ENCODE assay signal across 16 mouse cellular contexts in the genomic region with DNA sequence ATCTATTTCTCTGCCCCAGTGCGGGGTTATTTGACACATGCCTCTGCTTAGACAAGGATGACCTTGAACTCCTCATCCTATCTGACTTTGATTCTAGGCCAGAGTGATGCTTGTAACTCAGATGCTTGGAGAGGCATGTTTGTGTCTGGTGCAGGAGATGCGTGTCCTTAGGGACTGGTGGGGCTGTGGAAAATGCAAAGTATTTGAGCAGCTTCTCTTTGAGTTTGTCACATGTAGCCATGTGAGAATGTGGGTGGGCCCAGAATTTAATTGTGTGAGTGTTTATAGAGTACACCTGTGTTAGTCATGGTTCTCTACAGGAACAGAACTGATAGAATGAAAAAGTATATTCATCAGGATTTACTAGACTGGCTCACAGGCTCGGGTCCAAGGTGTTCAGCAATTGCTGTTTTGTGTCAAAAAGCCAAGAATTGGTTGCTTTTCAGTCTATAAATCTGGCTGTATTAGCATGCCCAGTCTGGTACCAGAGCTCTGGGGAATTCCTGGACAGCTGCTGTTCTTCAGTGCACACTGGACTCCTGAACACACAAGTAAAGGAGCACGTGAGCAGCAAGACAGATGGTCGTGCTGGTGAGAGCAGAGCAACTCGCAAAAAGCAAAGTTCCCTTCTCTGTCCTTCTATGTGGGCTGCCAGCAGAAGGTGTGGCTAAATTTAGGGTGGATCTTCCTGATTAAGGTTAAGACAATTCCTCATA. TPM values are rescaled to one million over a fixed set of nuclear protein-coding genes. Genes with fewer than 3 reads are reported as not detected.
DNase-seq lines count a peak whose midpoint lies in the region; ATAC-seq and TF ChIP-seq lines count a peak whose summit lies in the region.
"Had no signal": no experiment of that assay in that cellular context is flagged by ENCODE, and none has a peak within 500 bp of the region (broad histone marks: within the 10 kb centered on the region; RNA-seq: fewer than 3 reads in every experiment).

No protein-coding gene starts in this region.

- WGBS in intestine, embryonic 14.5 days: 56% methylated on average over 6 of the region's 6 CpGs
- WGBS in intestine, embryonic 16.5 days: 65% methylated on average over 6 of the region's 6 CpGs
- 42% methylated on average over 6 of the region's 6 CpGs for WGBS in limb, embryonic 14.5 days

- no peak overlapping the region for H3K4me2 ChIP-seq in intestine, embryonic 14.5 days (ENCODE audit: low read length)
- H3K4me2 ChIP-seq in intestine, embryonic 16.5 days (ENCODE audit: low read depth, low read length): no peak overlapping the region
- H3K4me2 ChIP-seq in limb, embryonic 14.5 days (replicated peaks; ENCODE audit: low read depth, low read length, severe bottlenecking): no peak overlapping the region
- H3K4me2 ChIP-seq: embryonic facial prominence, embryonic 15.5 days; forebrain, embryonic 15.5 days; lung, embryonic 15.5 days had no signal

- peak; percentile 50 for DNase-seq in intestine, embryonic 14.5 days (ENCODE audit: low spot score)
- DNase-seq in right cerebral cortex, adult 18-20 months: peak; percentile 31
- DNase-seq in right cerebral cortex, postnatal 14 days: no peak
- no peak for DNase-seq in limb, embryonic 14.5 days (ENCODE audit: low spot score)
- DNase-seq in right cerebral cortex, postnatal 10 days (ENCODE audit: low spot score in 2 of 2): peak; percentile 34 to 59
- DNase-seq in spleen, postnatal 10 days (ENCODE audit: low spot score in 2 of 2): no peak
- DNase-seq in gastrocnemius, adult 8-10 months (ENCODE audit: low spot score in 2 of 2): no peak
- DNase-seq: cerebellum, postnatal 36 days; gastrocnemius, postnatal 14 days; kidney, adult 11 months; kidney, postnatal 25 days had no signal

- ATAC-seq in intestine, embryonic 14.5 days (replicated peaks; ENCODE audit: low FRiP score, low TSS enrichment, low read depth): no peak
- no peak for ATAC-seq in intestine, embryonic 16.5 days
- 0 out of 2 replicates have a peak, but pooled peaks have one; percentile 34 for ATAC-seq in limb, embryonic 14.5 days (ENCODE audit: low FRiP score, low read depth)

- no peak overlapping the region for H3K4me3 ChIP-seq in intestine, embryonic 14.5 days (ENCODE audit: low read depth, low read length)
- no peak overlapping the region for H3K4me3 ChIP-seq in intestine, embryonic 16.5 days (ENCODE audit: low read length)
- no peak overlapping the region for H3K4me3 ChIP-seq in limb, embryonic 14.5 days (replicated peaks; ENCODE audit: low read length)
- H3K4me3 ChIP-seq: embryonic facial prominence, embryonic 15.5 days; forebrain, embryonic 15.5 days; lung, embryonic 15.5 days; megakaryocyte, embryonic 14.5 days had no signal

- TF ChIP-seq POLR2A in limb, embryonic 14.5 days (IDR thresholded peaks at IDR 0.05; ENCODE audit: borderline replicate concordance, extremely low read depth, insufficient read depth, insufficient read length): no peak

- no peaks in the 10 kb centered on the region for H3K27me3 ChIP-seq in intestine, embryonic 14.5 days (replicated peaks; ENCODE audit: control insufficient read depth, insufficient read depth, low read length)
- H3K27me3 ChIP-seq in intestine, embryonic 16.5 days (replicated peaks; ENCODE audit: control insufficient read depth, insufficient read depth, low read length): no peaks in the 10 kb centered on the region
- no peaks in the 10 kb centered on the region for H3K27me3 ChIP-seq in limb, embryonic 14.5 days (ENCODE audit: control insufficient read depth, insufficient read depth, low read length)
- H3K27me3 ChIP-seq: embryonic facial prominence, embryonic 15.5 days; forebrain, embryonic 15.5 days; lung, embryonic 15.5 days; megakaryocyte, embryonic 14.5 days had no signal

- H3K9me3 ChIP-seq in intestine, embryonic 14.5 days (ENCODE audit: control insufficient read depth, low read length): no peaks in the 10 kb centered on the region
- no peaks in the 10 kb centered on the region for H3K9me3 ChIP-seq in intestine, embryonic 16.5 days (ENCODE audit: control insufficient read depth, low read length)
- H3K9me3 ChIP-seq in limb, embryonic 14.5 days (ENCODE audit: control insufficient read depth, low read length): no peaks in the 10 kb centered on the region
- H3K9me3 ChIP-seq: embryonic facial prominence, embryonic 15.5 days; forebrain, embryonic 15.5 days; lung, embryonic 15.5 days had no signal

- H3K9ac ChIP-seq in intestine, embryonic 14.5 days (ENCODE audit: low read length): no peak overlapping the region
- H3K9ac ChIP-seq in intestine, embryonic 16.5 days (ENCODE audit: low read depth, low read length): no peak overlapping the region
- no peak overlapping the region for H3K9ac ChIP-seq in limb, embryonic 14.5 days (ENCODE audit: low read depth, low read length, severe bottlenecking)
- H3K9ac ChIP-seq: embryonic facial prominence, embryonic 15.5 days; forebrain, embryonic 15.5 days; lung, embryonic 15.5 days had no signal

- no peaks in the 10 kb centered on the region for H3K36me3 ChIP-seq in intestine, embryonic 14.5 days (ENCODE audit: control insufficient read depth, insufficient read depth, low read length)
- no peaks in the 10 kb centered on the region for H3K36me3 ChIP-seq in intestine, embryonic 16.5 days (ENCODE audit: control insufficient read depth, insufficient read depth, low read length)
- no peaks in the 10 kb centered on the region for H3K36me3 ChIP-seq in limb, embryonic 14.5 days (ENCODE audit: control insufficient read depth, insufficient read depth, low read length)
- H3K36me3 ChIP-seq: embryonic facial prominence, embryonic 15.5 days; forebrain, embryonic 15.5 days; lung, embryonic 15.5 days had no signal

- no peaks in the 10 kb centered on the region for H3K4me1 ChIP-seq in intestine, embryonic 14.5 days (replicated peaks; ENCODE audit: control insufficient read depth, insufficient read depth, low read length)
- H3K4me1 ChIP-seq in intestine, embryonic 16.5 days (ENCODE audit: control insufficient read depth, insufficient read depth, low read length): no peaks in the 10 kb centered on the region; the same call in 1 of the 2 replicates
- no peaks in the 10 kb centered on the region for H3K4me1 ChIP-seq in limb, embryonic 14.5 days (ENCODE audit: control insufficient read depth, insufficient read depth, low read length)
- H3K4me1 ChIP-seq: embryonic facial prominence, embryonic 15.5 days; forebrain, embryonic 15.5 days; lung, embryonic 15.5 days had no signal

- H3K27ac ChIP-seq in intestine, embryonic 14.5 days (ENCODE audit: low read depth): no peak overlapping the region
- no peak overlapping the region for H3K27ac ChIP-seq in intestine, embryonic 16.5 days (ENCODE audit: low read length)
- H3K27ac ChIP-seq in limb, embryonic 14.5 days (replicated peaks; ENCODE audit: low read depth, low read length): no peak overlapping the region
- H3K27ac ChIP-seq: embryonic facial prominence, embryonic 15.5 days; forebrain, embryonic 15.5 days; lung, embryonic 15.5 days had no signal

RNA-seq across cellular contexts. Expression of a gene that starts 54.5 kb away (rescaled TPM):
- 46.4 and 47.2 TPM in 2 replicates for polyA plus RNA-seq in intestine, embryonic 14.5 days (2014; fragmentation: Nextera tagmentation; extraction: Ambion mirVana)
- 107 and 113 TPM in 2 replicates for polyA plus RNA-seq in intestine, embryonic 16.5 days (2015; fragmentation: Nextera tagmentation; extraction: Ambion mirVana)
- polyA plus RNA-seq in limb, embryonic 14.5 days (2012; rRNA removed): 88.3 and 91.0 TPM in 2 replicates
- polyA plus RNA-seq in limb, embryonic 14.5 days (2014; fragmentation: Nextera tagmentation; extraction: Ambion mirVana): 51.7 and 51.8 TPM in 2 replicates
- 100 to 1,000 TPM in 2 of 4 experiments, 10 to 100 TPM in 2; 94.7 to 105 (median 99.1) TPM for total RNA-seq in gastrocnemius, adult 8-10 months (2022)

Comparison
In these comparisons a context has a peak if more than half of its experiments do, and no peak if none do; other contexts are left out.
1. DNase-seq: peak in intestine, embryonic 14.5 days (single experiment), right cerebral cortex, adult 18-20 months (single experiment) and right cerebral cortex, postnatal 10 days (2 of 2); none in right cerebral cortex, postnatal 14 days (single experiment), limb, embryonic 14.5 days (single experiment), spleen, postnatal 10 days (0 of 2) and gastrocnemius, adult 8-10 months (0 of 2).